Mouse (Mus musculus): ENCODE measurements around the gene Cage1. TPM values are rescaled to one million over a fixed set of nuclear protein-coding genes. Genes with fewer than 3 reads are reported as not detected.

Gene Cage1
- polyA plus RNA-seq, 1 experiment from 2014 or later = 0.63 TPM

DNA sequence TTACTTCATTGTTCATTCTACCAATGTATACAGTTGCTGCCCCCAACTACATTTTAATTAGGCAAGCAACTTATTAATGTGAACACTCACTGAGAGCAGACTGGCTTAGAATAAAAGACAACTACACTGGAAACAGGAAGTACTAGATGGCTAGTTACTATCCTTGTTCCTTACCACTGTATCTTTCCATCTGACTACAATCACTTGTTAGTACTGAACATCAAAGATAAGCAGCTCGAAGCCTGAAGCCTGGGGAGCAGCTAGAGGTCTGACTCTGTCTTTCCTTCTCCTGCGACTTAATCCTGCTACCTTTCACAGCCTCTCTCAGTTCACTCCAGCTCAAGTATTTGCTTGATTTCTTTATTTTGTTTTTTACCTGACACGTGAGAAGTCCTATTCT, 18.1 kb downstream of the Cage1 start:
- Histone ChIP-seq H3K4me2 (replicated peaks; ENCODE audit: low read depth) (no peak overlapping the region), H3K4me3 (ENCODE audit: low read depth, low read length) (no peak overlapping the region), H3K9ac (ENCODE audit: low read depth, low read length) (no peak overlapping the region), H3K27me3 (replicated peaks; ENCODE audit: control insufficient read depth, insufficient read depth, low read length) (no peaks in the 10 kb centered on the region), H3K9me3 (ENCODE audit: control insufficient read depth) (no peaks in the 10 kb centered on the region), H3K27ac (ENCODE audit: low read depth, low read length) (no peak overlapping the region), H3K4me1 (replicated peaks; ENCODE audit: control insufficient read depth, insufficient read depth, low read length) (no peaks in the 10 kb centered on the region), H3K36me3 (ENCODE audit: control insufficient read depth, insufficient read depth) (no peaks in the 10 kb centered on the region)
- ATAC-seq = no peak
- no peak for TF ChIP-seq CTCF (IDR thresholded peaks at IDR 0.05; ENCODE audit: low read depth)
- 73% methylated on average over 3 of the region's 3 CpGs for WGBS

DNA sequence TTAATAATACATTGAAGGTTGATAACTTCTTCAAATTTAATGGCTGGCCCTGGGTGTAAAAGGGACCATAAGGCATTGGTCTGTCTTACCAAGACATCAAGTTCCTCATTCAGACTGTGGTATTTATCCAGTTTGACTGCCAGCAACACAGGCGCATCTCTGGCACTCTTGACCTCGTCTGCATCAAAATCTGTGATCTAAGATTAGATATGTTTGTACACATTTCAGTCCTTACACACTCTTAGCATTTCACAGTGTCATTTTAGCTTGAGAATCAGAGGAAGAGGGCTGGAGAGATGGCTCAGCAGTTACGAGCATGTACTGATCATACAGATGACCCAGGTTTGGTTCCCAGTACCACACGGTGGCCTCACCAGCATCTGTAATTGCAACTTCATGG, 21.3 kb downstream of the Cage1 start:
- H3K36me3 ChIP-seq (ENCODE audit: control insufficient read depth, insufficient read depth) = no peaks in the 10 kb centered on the region
- H3K4me2 ChIP-seq (replicated peaks; ENCODE audit: low read depth) = no peak overlapping the region
- no peak for TF ChIP-seq CTCF (IDR thresholded peaks at IDR 0.05; ENCODE audit: low read depth)
- no peaks in the 10 kb centered on the region for H3K27me3 ChIP-seq (replicated peaks; ENCODE audit: control insufficient read depth, insufficient read depth, low read length)
- no peak for ATAC-seq
- H3K27ac ChIP-seq (ENCODE audit: low read depth, low read length) = no peak overlapping the region
- 92% methylated on average over 4 of the region's 4 CpGs for WGBS
- H3K9ac ChIP-seq (ENCODE audit: low read depth, low read length) = no peak overlapping the region
- no peaks in the 10 kb centered on the region for H3K9me3 ChIP-seq (ENCODE audit: control insufficient read depth)
- no peak overlapping the region for H3K4me3 ChIP-seq (ENCODE audit: low read depth, low read length)
- no peaks in the 10 kb centered on the region for H3K4me1 ChIP-seq (replicated peaks; ENCODE audit: control insufficient read depth, insufficient read depth, low read length)

- no peak for TF ChIP-seq CTCF (IDR thresholded peaks at IDR 0.05; ENCODE audit: low read depth)
- no peaks in the 10 kb centered on the region for H3K9me3 ChIP-seq (ENCODE audit: control insufficient read depth)
- 84% methylated on average over 5 of the region's 5 CpGs for WGBS
- no peak overlapping the region; the same call in 1 of the 2 replicates for H3K9ac ChIP-seq (ENCODE audit: low read depth, low read length)
- H3K27ac ChIP-seq (ENCODE audit: low read depth, low read length) = no peak overlapping the region
- no peaks in the 10 kb centered on the region for H3K36me3 ChIP-seq (ENCODE audit: control insufficient read depth, insufficient read depth)
- H3K4me3 ChIP-seq (ENCODE audit: low read depth, low read length) = no peak overlapping the region
- no peaks in the 10 kb centered on the region for H3K4me1 ChIP-seq (replicated peaks; ENCODE audit: control insufficient read depth, insufficient read depth, low read length)
- ATAC-seq = no peak
- no peaks in the 10 kb centered on the region for H3K27me3 ChIP-seq (replicated peaks; ENCODE audit: control insufficient read depth, insufficient read depth, low read length)
- no peak overlapping the region for H3K4me2 ChIP-seq (replicated peaks; ENCODE audit: low read depth)
These were observed 24.4 kb downstream of the Cage1 start for GRCm38 (mm10) chr13:38012436-38012835.

- Histone ChIP-seq H3K4me1 (replicated peaks; ENCODE audit: control insufficient read depth, insufficient read depth, low read length) (no peaks in the 10 kb centered on the region), H3K36me3 (ENCODE audit: control insufficient read depth, insufficient read depth) (no peaks in the 10 kb centered on the region), H3K4me3 (ENCODE audit: low read depth, low read length) (no peak overlapping the region), H3K27me3 (replicated peaks; ENCODE audit: control insufficient read depth, insufficient read depth, low read length) (no peaks in the 10 kb centered on the region), H3K4me2 (replicated peaks; ENCODE audit: low read depth) (no peak overlapping the region), H3K9me3 (ENCODE audit: control insufficient read depth) (no peaks in the 10 kb centered on the region), H3K27ac (ENCODE audit: low read depth, low read length) (no peak overlapping the region), H3K9ac (ENCODE audit: low read depth, low read length) (no peak overlapping the region)
- no peak for TF ChIP-seq CTCF (IDR thresholded peaks at IDR 0.05; ENCODE audit: low read depth)
- 71% methylated on average over 5 of the region's 5 CpGs for WGBS
- ATAC-seq = no peak
These were observed 26.4 kb downstream of the Cage1 start for GRCm38 (mm10) chr13:38010444-38010910.

DNA sequence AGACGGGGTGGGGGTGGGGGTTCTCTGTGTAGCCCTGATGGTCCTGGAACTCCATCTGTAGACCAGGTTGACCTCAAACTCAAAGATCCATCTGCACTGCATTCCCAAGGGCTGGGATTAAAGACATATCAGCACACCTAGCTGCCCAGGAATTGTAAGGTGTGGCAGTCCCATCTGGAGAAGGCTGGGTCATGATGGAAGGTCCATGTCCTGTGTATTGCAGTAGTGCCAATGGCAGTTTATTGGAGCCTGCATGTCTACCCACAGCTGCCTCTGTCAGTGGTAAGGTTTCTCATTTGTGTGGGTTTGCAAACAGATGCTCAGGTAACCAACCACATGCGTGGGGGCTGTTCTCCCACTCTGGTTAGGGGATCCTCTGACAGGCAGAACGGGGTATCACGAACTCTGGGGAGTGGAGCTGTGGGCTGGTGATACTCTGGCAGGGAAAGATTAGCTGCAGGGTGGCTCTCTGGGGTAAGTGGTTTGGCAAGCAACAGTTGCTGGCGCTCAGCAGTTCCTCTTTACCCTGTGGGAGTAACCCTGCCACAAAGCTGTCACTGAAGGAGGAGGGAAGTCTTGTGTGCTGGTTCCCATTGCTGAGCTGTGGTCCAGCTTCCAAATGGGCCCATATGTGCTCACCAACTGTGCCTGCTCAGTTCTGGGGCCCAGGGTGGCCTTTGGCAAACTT, 27.0 kb downstream of the Cage1 start:
- TF ChIP-seq CTCF (IDR thresholded peaks at IDR 0.05; ENCODE audit: low read depth) = no peak
- Histone ChIP-seq H3K36me3 (ENCODE audit: control insufficient read depth, insufficient read depth) (no peaks in the 10 kb centered on the region), H3K9me3 (ENCODE audit: control insufficient read depth) (no peaks in the 10 kb centered on the region), H3K27me3 (replicated peaks; ENCODE audit: control insufficient read depth, insufficient read depth, low read length) (no peaks in the 10 kb centered on the region), H3K4me3 (ENCODE audit: low read depth, low read length) (no peak overlapping the region), H3K27ac (ENCODE audit: low read depth, low read length) (no peak overlapping the region), H3K4me2 (replicated peaks; ENCODE audit: low read depth) (no peak overlapping the region), H3K9ac (ENCODE audit: low read depth, low read length) (no peak overlapping the region), H3K4me1 (replicated peaks; ENCODE audit: control insufficient read depth, insufficient read depth, low read length) (no peaks in the 10 kb centered on the region)
- 90% methylated on average over 5 of the region's 5 CpGs for WGBS
- ATAC-seq = no peak

- no peak overlapping the region for H3K4me3 ChIP-seq (ENCODE audit: low read depth, low read length)
- no peaks in the 10 kb centered on the region for H3K27me3 ChIP-seq (replicated peaks; ENCODE audit: control insufficient read depth, insufficient read depth, low read length)
- no peak for TF ChIP-seq CTCF (IDR thresholded peaks at IDR 0.05; ENCODE audit: low read depth)
- H3K9me3 ChIP-seq (ENCODE audit: control insufficient read depth) = no peaks in the 10 kb centered on the region
- H3K9ac ChIP-seq (ENCODE audit: low read depth, low read length) = no peak overlapping the region
- no peaks in the 10 kb centered on the region for H3K4me1 ChIP-seq (replicated peaks; ENCODE audit: control insufficient read depth, insufficient read depth, low read length)
- no peak overlapping the region for H3K27ac ChIP-seq (ENCODE audit: low read depth, low read length)
- H3K4me2 ChIP-seq (replicated peaks; ENCODE audit: low read depth) = no peak overlapping the region
- H3K36me3 ChIP-seq (ENCODE audit: control insufficient read depth, insufficient read depth) = no peaks in the 10 kb centered on the region
- no peak for ATAC-seq
- WGBS = 94% methylated on average over 2 of the region's 2 CpGs
These were observed 28.9 kb downstream of the Cage1 start for GRCm38 (mm10) chr13:38007972-38008371.

Data from intestine, postnatal 0 days (tissue).